Mouse (Mus musculus): ENCODE results near the gene Slc36a4. TPM values are rescaled to one million over a fixed set of nuclear protein-coding genes. Genes with fewer than 3 reads are reported as not detected.

Slc36a4 gene
- polyA plus RNA-seq, 1 experiment from 2014 or later = 4.9 TPM

GRCm38 (mm10) chr9:15734056-15734866 is 24.7 kb downstream of the Slc36a4 start:
- H3K4me3 ChIP-seq (ENCODE audit: low read depth, low read length) = no peak overlapping the region

DNA sequence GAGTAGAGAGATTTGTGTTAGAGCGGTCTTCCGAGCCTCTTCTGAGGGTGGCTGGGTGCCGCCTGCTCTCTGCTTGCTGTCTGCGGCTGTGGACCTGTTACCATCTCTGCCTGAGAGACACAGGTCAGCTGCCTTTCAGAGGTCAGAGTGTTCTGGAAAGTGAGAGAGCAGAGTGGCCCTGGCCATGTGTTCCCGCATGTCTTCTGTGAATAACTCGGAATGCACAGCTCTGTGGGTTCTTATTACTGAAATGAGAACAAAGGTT is 25.3 kb downstream of the Slc36a4 start:
- Histone ChIP-seq H3K4me3 (ENCODE audit: low read depth, low read length) (no peak overlapping the region), H3K9me3 (ENCODE audit: control insufficient read depth, low read length) (no peaks in the 10 kb centered on the region), H3K27ac (ENCODE audit: low read depth, low read length) (no peak overlapping the region), H3K9ac (ENCODE audit: low read depth, low read length) (no peak overlapping the region), H3K4me2 (no peak overlapping the region), H3K36me3 (ENCODE audit: control insufficient read depth, insufficient read depth, low read length) (0 out of 2 replicates have a peak, but pooled peaks cover 8% of the 10 kb centered on the region), H3K4me1 (replicated peaks; ENCODE audit: control insufficient read depth, insufficient read depth, low read length) (no peaks in the 10 kb centered on the region), H3K27me3 (replicated peaks; ENCODE audit: control insufficient read depth, insufficient read depth, low read length) (no peaks in the 10 kb centered on the region)
- 91% methylated on average over 6 of the region's 6 CpGs for WGBS
- ATAC-seq (replicated peaks; ENCODE audit: low FRiP score) (no peak), DNase-seq (ENCODE audit: low spot score) (no peak)

More at GRCm38 (mm10) chr9:15734056-15734866, 24.7 kb downstream of the Slc36a4 start:
- no peak for DNase-seq (ENCODE audit: low spot score)
- Histone ChIP-seq H3K4me2 (no peak overlapping the region), H3K9ac (ENCODE audit: low read depth, low read length) (no peak overlapping the region), H3K27ac (ENCODE audit: low read depth, low read length) (no peak overlapping the region), H3K27me3 (replicated peaks; ENCODE audit: control insufficient read depth, insufficient read depth, low read length) (no peaks in the 10 kb centered on the region), H3K36me3 (ENCODE audit: control insufficient read depth, insufficient read depth, low read length) (0 out of 2 replicates have a peak, but pooled peaks cover 8% of the 10 kb centered on the region), H3K9me3 (ENCODE audit: control insufficient read depth, low read length) (no peaks in the 10 kb centered on the region), H3K4me1 (replicated peaks; ENCODE audit: control insufficient read depth, insufficient read depth, low read length) (no peaks in the 10 kb centered on the region)
- 86% methylated on average over 11 of the region's 11 CpGs for WGBS
- no peak for ATAC-seq (replicated peaks; ENCODE audit: low FRiP score)

GRCm38 (mm10) chr9:15737522-15737921 is 28.0 kb downstream of the Slc36a4 start:
- ATAC-seq (replicated peaks; ENCODE audit: low FRiP score) = no peak
- no peaks in the 10 kb centered on the region for H3K27me3 ChIP-seq (replicated peaks; ENCODE audit: control insufficient read depth, insufficient read depth, low read length)
- no peak overlapping the region for H3K4me2 ChIP-seq
- DNase-seq (ENCODE audit: low spot score) = no peak
- 87% methylated on average over 2 of the region's 2 CpGs for WGBS
- no peak overlapping the region for H3K27ac ChIP-seq (ENCODE audit: low read depth, low read length)
- H3K4me3 ChIP-seq (ENCODE audit: low read depth, low read length) = no peak overlapping the region
- no peaks in the 10 kb centered on the region for H3K9me3 ChIP-seq (ENCODE audit: control insufficient read depth, low read length)
- H3K4me1 ChIP-seq (replicated peaks; ENCODE audit: control insufficient read depth, insufficient read depth, low read length) = no peaks in the 10 kb centered on the region
- no peak overlapping the region for H3K9ac ChIP-seq (ENCODE audit: low read depth, low read length)
- H3K36me3 ChIP-seq (ENCODE audit: control insufficient read depth, insufficient read depth, low read length) = 0 out of 2 replicates have a peak, but pooled peaks cover 8% of the 10 kb centered on the region

DNA sequence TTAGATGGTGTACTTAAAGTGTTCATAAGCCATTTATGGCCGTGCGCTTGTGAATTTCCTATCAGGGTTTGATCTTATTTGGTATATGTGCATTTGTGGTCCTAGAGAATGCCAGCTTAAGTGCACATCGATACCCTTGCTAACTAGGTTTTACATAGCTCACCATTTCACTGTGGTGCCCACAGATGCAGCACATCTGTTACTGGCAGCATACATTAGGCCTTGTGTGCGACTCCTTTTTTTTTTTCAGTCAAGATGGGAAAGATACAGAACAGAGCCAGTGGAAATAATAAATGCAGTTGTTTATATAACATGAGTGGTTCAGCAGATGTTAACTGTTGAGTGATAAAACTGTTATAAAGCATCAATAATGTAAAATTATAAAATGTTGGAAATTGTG is 31.9 kb downstream of the Slc36a4 start:
- H3K9me3 ChIP-seq (ENCODE audit: control insufficient read depth, low read length) = no peaks in the 10 kb centered on the region
- DNase-seq (ENCODE audit: low spot score) (no peak), ATAC-seq (replicated peaks; ENCODE audit: low FRiP score) (no peak)
- no peak overlapping the region for H3K9ac ChIP-seq (ENCODE audit: low read depth, low read length)
- 0 out of 2 replicates have a peak, but pooled peaks cover 8% of the 10 kb centered on the region for H3K36me3 ChIP-seq (ENCODE audit: control insufficient read depth, insufficient read depth, low read length)
- H3K27me3 ChIP-seq (replicated peaks; ENCODE audit: control insufficient read depth, insufficient read depth, low read length) = no peaks in the 10 kb centered on the region
- H3K4me3 ChIP-seq (ENCODE audit: low read depth, low read length) = no peak overlapping the region
- no peaks in the 10 kb centered on the region for H3K4me1 ChIP-seq (replicated peaks; ENCODE audit: control insufficient read depth, insufficient read depth, low read length)
- no peak overlapping the region for H3K4me2 ChIP-seq
- no peak overlapping the region for H3K27ac ChIP-seq (ENCODE audit: low read depth, low read length)
- WGBS = 90% methylated on average over 4 of the region's 4 CpGs

DNA sequence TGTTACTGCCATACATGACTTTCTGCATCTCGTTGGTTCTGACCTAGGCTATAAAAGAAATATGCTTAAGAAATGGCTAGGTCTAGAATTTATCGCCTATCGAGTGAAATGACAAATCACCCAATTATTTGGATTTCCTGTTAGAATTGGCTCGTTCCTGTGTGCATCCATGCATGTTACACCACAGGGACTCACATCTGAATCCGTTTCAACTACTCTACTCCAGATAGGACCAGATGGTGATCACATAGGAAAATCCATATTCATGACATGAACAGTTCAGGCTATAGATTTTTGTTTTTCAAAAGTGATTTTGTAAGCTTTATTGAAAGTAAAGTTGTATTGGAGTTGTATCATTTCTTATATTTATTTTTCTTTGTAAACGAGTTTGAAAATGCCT is 32.4 kb downstream of the Slc36a4 start:
- H3K4me1 ChIP-seq (replicated peaks; ENCODE audit: control insufficient read depth, insufficient read depth, low read length) = no peaks in the 10 kb centered on the region
- no peak overlapping the region for H3K9ac ChIP-seq (ENCODE audit: low read depth, low read length)
- H3K27ac ChIP-seq (ENCODE audit: low read depth, low read length) = no peak overlapping the region
- H3K36me3 ChIP-seq (ENCODE audit: control insufficient read depth, insufficient read depth, low read length) = 0 out of 2 replicates have a peak, but pooled peaks cover 8% of the 10 kb centered on the region
- DNase-seq (ENCODE audit: low spot score) (no peak), ATAC-seq (replicated peaks; ENCODE audit: low FRiP score) (no peak)
- no peaks in the 10 kb centered on the region for H3K27me3 ChIP-seq (replicated peaks; ENCODE audit: control insufficient read depth, insufficient read depth, low read length)
- H3K4me3 ChIP-seq (ENCODE audit: low read depth, low read length) = no peak overlapping the region
- no peak overlapping the region for H3K4me2 ChIP-seq
- 81% methylated on average over 6 of the region's 6 CpGs for WGBS
- H3K9me3 ChIP-seq (ENCODE audit: control insufficient read depth, low read length) = no peaks in the 10 kb centered on the region

DNA sequence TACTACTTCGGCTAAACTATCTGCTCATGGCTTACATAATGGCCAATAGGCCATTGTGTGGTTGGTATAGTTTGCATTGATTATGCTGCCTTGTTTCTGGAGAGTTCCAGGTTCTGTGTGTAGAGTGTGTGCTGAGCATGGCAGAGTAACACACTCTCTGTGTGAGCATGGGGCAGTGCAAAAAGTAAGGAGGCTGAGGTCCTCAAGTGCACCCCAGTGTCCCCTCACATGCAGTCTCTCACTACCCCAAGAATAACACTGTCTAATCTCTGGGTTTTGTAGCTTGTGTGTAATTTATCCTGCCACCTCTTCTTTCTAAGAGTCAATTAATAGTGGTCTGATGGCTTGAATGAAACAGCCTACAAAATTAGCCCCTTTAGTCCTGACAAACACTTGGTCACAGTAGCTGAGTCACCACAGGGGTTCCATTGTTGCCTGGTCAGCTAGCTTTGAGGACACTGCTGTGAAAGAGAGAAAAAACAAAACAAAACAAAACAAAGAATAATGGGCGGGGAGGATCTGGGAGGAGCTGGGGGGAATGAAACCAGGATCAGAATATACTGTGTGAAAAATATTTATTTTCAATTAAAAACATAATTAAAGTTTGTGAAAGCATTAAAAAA is 36.6 kb downstream of the Slc36a4 start:
- H3K27ac ChIP-seq (ENCODE audit: low read depth, low read length) = no peak overlapping the region
- ATAC-seq (replicated peaks; ENCODE audit: low FRiP score) = no peak
- H3K9ac ChIP-seq (ENCODE audit: low read depth, low read length) = no peak overlapping the region
- H3K4me1 ChIP-seq (replicated peaks; ENCODE audit: control insufficient read depth, insufficient read depth, low read length) = no peaks in the 10 kb centered on the region
- no peak for DNase-seq (ENCODE audit: low spot score)
- no peak overlapping the region for H3K4me3 ChIP-seq (ENCODE audit: low read depth, low read length)
- no peaks in the 10 kb centered on the region for H3K36me3 ChIP-seq (ENCODE audit: control insufficient read depth, insufficient read depth, low read length)
- no peaks in the 10 kb centered on the region for H3K27me3 ChIP-seq (replicated peaks; ENCODE audit: control insufficient read depth, insufficient read depth, low read length)
- no peak overlapping the region for H3K4me2 ChIP-seq
- WGBS = 68% methylated on average over 2 of the region's 2 CpGs
- no peaks in the 10 kb centered on the region for H3K9me3 ChIP-seq (ENCODE audit: control insufficient read depth, low read length)

DNA sequence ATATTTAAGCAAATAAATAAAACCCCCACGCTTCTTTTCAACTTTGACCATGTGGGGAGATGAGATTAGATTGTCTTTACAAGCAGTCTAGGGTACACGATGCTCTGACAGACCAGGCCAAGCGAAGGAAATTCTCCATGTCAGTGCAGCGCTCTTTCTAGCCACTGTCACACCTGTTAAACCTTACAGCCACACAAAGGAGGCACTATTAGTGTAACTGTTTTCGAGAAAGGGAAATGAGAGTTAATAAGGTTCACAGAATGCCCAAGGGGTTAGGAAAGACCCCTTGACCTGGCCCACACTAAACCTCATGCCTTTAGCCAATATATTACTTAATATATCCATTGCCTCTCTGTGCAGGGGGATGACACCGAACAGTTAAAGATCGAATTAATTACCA is 37.1 kb downstream of the Slc36a4 start:
- ATAC-seq (replicated peaks; ENCODE audit: low FRiP score) (no peak), DNase-seq (ENCODE audit: low spot score) (no peak)
- Histone ChIP-seq H3K9me3 (ENCODE audit: control insufficient read depth, low read length) (no peaks in the 10 kb centered on the region), H3K27ac (ENCODE audit: low read depth, low read length) (no peak overlapping the region), H3K4me2 (no peak overlapping the region), H3K4me3 (ENCODE audit: low read depth, low read length) (no peak overlapping the region), H3K9ac (ENCODE audit: low read depth, low read length) (no peak overlapping the region), H3K27me3 (replicated peaks; ENCODE audit: control insufficient read depth, insufficient read depth, low read length) (no peaks in the 10 kb centered on the region), H3K4me1 (replicated peaks; ENCODE audit: control insufficient read depth, insufficient read depth, low read length) (no peaks in the 10 kb centered on the region), H3K36me3 (ENCODE audit: control insufficient read depth, insufficient read depth, low read length) (no peaks in the 10 kb centered on the region)
- 69% methylated on average over 7 of the region's 7 CpGs for WGBS

- no peaks in the 10 kb centered on the region for H3K9me3 ChIP-seq (ENCODE audit: control insufficient read depth, low read length)
- H3K4me1 ChIP-seq (replicated peaks; ENCODE audit: control insufficient read depth, insufficient read depth, low read length) = no peaks in the 10 kb centered on the region
- no peak overlapping the region for H3K27ac ChIP-seq (ENCODE audit: low read depth, low read length)
- H3K9ac ChIP-seq (ENCODE audit: low read depth, low read length) = no peak overlapping the region
- H3K36me3 ChIP-seq (ENCODE audit: control insufficient read depth, insufficient read depth, low read length) = no peaks in the 10 kb centered on the region
- ATAC-seq (replicated peaks; ENCODE audit: low FRiP score) (no peak), DNase-seq (ENCODE audit: low spot score) (no peak)
- 81% methylated on average over 5 of the region's 5 CpGs for WGBS
- no peaks in the 10 kb centered on the region for H3K27me3 ChIP-seq (replicated peaks; ENCODE audit: control insufficient read depth, insufficient read depth, low read length)
- H3K4me3 ChIP-seq (ENCODE audit: low read depth, low read length) = no peak overlapping the region
- no peak overlapping the region for H3K4me2 ChIP-seq
Observed at GRCm38 (mm10) chr9:15748383-15748782, 38.8 kb downstream of the Slc36a4 start.

DNA sequence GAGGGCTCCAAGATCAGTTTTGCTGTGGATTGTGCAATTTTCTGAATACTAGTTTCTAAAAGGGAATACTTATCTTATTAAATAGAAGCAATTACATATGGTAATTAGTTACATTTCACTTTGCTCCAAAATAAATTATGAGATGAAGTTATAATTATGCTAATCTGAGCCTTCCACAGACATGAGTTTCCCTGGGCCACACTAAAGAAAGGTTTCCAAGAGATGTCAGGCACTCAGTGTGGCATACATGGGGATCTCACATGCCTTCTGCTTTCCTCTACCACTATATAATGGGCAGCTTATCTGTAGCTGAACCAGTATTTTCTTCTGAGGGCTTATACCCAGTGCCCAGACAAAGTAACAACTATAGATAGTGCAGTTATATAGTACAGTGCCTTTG is 49.8 kb downstream of the Slc36a4 start:
- no peak overlapping the region for H3K9ac ChIP-seq (ENCODE audit: low read depth, low read length)
- DNase-seq (ENCODE audit: low spot score) = no peak
- ATAC-seq (replicated peaks; ENCODE audit: low FRiP score) = no peak
- H3K4me1 ChIP-seq (replicated peaks; ENCODE audit: control insufficient read depth, insufficient read depth, low read length) = no peaks in the 10 kb centered on the region
- no peaks in the 10 kb centered on the region for H3K9me3 ChIP-seq (ENCODE audit: control insufficient read depth, low read length)
- no peak overlapping the region for H3K4me2 ChIP-seq
- H3K4me3 ChIP-seq (ENCODE audit: low read depth, low read length) = no peak overlapping the region
- H3K27ac ChIP-seq (ENCODE audit: low read depth, low read length) = no peak overlapping the region
- H3K27me3 ChIP-seq (replicated peaks; ENCODE audit: control insufficient read depth, insufficient read depth, low read length) = no peaks in the 10 kb centered on the region
- H3K36me3 ChIP-seq (ENCODE audit: control insufficient read depth, insufficient read depth, low read length) = no peaks in the 10 kb centered on the region

Measured in liver, embryonic 11.5 days (tissue).